Mouse (Mus musculus): ENCODE data around the gene Osbpl6.

The Osbpl6 gene

GRCm38 (mm10) chr2:76498891-76499290, 92.6 kb downstream of the Osbpl6 start:
- DNase-seq (ENCODE audit: low read depth), result no peak

GRCm38 (mm10) chr2:76504122-76504839, 98.0 kb downstream of the Osbpl6 start:
- peak; percentile 65 for DNase-seq (ENCODE audit: low read depth)

DNA sequence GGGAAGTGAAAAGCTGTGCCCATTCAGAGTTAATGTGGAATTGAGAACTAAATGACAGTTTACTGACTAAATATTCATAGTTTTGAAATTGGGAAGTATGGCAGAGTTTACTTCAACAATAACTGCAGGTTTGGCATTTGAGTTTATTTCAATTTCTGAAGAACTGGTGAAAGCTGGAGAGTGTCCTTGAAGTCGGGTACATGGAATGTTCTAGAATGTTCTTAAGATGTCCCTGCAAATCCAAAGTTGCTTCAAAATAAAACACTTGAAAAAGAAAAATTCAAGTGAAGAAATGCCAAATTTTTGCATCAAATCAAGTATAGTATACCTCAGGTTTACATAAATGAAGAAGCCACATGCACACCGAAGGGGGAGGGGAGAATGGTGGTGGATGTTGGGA, 98.7 kb downstream of the Osbpl6 start:
- DNase-seq (ENCODE audit: low read depth), result no peak

DNA sequence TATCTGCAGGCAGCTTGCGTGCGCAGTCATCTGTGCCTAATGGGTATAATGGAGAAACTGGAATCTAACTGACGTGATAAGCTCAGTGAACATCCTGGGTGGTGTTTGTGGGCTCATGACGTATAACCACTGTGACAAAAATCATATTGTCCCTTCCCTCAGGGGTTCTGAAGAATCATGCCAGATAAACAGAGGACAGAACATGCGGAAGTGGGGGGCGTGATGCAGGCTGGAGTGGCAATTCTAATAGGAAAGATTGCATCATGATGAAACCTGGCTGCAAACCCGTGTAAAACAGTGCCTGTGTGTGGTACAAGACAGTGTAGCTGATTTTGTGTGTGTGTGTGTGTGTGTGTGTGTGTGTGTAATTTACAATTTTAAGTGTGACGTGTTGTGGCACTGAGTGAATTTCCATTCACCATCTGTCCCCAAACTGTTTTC, 105.0 kb downstream of the Osbpl6 start:
- no peak for DNase-seq (ENCODE audit: low read depth)

- DNase-seq (ENCODE audit: low read depth), result no peak
Observed at GRCm38 (mm10) chr2:76512133-76512532, 105.8 kb downstream of the Osbpl6 start.

GRCm38 (mm10) chr2:76512888-76513287, 106.6 kb downstream of the Osbpl6 start:
- no peak for DNase-seq (ENCODE audit: low read depth)

- DNase-seq (ENCODE audit: low read depth), result no peak
Observed at GRCm38 (mm10) chr2:76513296-76513695, 107.0 kb downstream of the Osbpl6 start.

- no peak for DNase-seq (ENCODE audit: low read depth)
Observed at GRCm38 (mm10) chr2:76517471-76517870, 111.2 kb downstream of the Osbpl6 start.

DNA sequence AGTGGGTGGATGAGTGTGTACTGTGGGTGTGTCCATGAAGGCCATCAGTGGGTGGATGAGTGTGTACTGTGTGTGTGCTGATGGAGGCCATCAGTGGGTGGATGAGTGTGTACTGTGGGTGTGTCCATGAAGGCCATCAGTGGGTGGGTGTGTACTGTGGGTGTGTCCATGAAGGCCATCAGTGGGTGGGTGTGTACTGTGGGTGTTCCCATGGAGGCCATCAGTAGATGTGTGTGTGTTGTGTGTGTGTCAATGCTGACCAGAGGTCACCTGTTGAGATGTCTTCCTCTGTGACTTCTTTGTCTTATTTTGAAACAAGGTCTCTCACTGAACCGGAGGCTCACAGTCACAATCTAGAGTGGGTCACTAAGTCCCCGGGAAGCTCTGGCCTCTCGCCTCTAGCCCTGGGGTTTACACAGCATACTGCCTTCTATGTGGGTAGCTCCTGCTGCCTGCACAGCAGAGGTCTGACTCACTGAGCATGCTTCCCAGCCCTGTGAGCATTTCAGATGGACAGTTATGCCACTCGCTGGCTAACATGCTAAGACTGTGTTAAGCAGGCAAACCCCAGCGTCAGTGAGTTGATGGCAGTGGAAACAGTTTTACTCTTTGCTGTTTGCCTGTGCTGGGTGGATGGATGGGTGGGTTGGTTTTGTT, 112.2 kb downstream of the Osbpl6 start:
- DNase-seq (ENCODE audit: low read depth), result peak; percentile 28

DNA sequence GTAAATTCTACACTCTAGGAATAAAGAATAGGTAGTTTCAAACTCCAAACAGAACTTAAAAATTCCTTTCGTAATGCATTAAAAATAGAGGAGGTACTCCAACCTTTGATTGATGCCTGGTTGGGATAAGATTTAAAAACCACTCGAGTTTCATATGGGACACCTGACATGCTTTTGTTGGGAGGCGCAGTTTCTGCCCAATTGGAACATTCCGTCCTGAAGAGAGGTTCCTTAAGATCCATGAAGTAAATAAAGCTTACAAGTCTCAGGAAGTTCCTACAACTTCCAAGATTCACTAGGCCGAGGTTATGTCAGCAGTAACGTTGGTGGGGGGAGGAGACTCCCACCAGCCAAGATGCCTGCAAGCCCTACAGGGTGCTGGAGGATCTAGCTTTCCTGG, 115.3 kb downstream of the Osbpl6 start:
- DNase-seq (ENCODE audit: low read depth), result no peak

DNA sequence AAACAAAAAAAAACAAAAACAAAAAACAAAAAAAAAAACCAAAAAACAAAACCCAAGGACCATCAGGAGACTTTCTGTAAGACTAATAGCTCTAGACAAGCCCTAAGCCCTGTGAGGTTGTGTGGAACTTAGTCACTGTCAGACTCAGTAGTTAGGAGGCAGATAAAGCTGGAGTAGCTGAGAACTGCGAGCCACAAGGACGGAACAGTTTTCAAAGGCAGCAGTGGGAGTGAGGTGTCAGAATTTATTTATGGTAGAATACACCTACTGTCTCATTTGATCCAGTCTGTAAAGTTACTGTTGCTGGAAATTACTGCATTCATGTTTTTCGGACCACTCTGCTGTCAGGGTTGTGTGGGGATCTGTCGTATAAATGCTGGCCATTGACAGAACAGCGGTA, 118.1 kb downstream of the Osbpl6 start:
- DNase-seq (ENCODE audit: low read depth), result no peak

- DNase-seq (ENCODE audit: low read depth), result no peak
Observed at GRCm38 (mm10) chr2:76525645-76526044, 119.3 kb downstream of the Osbpl6 start.

DNA sequence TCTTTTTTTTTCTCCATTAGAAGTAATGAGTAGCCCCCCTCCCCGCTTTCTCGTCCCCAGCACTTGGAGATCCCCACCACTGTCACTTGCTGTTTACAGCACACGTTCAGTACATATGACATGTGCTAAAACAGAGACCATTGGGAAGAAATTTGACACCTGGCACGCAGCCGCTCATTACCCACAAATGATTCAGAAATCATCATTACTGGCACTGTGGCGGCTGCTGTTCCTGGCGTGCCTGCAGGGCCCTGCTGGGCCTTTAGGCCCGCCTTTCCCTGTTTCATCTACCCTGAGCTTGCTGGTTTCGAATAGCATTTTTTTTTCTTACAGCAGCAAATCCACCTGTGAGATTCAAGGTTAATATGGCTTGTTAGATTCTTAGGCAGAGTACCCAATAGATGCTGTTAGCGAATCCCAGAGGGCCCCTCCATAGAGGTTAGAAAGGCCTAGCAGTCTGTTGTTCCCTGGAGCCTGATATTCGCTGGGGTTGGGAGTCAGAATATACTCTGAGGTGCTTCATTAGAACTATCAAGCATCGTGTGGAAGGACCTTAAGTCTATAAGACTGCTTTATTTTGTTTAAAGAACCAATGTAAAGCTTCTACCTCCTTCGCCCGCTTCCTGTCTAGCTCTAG, 126.3 kb downstream of the Osbpl6 start:
- DNase-seq (ENCODE audit: low read depth), result peak; percentile 51

GRCm38 (mm10) chr2:76534932-76535331, 128.6 kb downstream of the Osbpl6 start:
- no peak for DNase-seq (ENCODE audit: low read depth)

GRCm38 (mm10) chr2:76541900-76542299, 135.6 kb downstream of the Osbpl6 start:
- DNase-seq (ENCODE audit: low read depth), result no peak

DNA sequence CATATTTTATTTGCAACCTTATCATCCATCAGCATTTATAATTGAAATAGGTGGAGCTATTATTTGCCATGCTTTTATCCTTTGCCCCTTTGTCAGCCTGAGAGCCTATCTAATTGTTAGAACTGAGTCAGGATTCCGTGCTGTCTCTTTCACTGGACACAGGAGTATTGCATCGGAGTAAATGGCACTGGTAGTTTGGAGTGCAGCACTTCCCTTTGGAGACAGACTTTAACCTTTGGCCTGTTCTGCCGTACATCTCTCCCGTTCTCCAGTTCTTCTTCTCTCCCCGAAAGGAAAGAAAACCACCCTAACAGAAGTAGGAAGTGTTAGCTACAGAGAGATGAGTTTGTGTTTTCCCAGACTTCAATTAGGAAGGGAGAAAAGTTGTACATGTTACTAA, 136.6 kb downstream of the Osbpl6 start:
- no peak for DNase-seq (ENCODE audit: low read depth)

DNA sequence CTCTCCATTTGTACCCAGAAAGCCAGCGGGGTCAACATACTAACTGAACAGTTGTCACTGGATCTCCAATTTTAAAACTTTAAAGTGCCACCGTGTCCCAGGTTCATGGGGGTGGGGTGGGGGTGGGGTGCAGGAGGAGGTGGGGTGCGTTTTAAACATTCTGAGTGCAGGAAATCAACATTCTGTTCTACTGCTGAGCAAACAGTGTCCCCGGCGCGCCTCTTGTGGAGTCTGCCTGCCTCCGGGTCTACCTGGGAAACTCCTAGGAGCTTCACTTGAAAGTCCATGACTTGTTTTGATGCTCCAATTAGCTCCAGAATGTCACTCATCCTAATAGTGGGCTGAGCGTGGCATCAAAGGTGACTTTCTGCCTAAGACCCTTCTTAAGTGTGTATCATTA, 139.2 kb downstream of the Osbpl6 start:
- no peak for DNase-seq (ENCODE audit: low read depth)

- no peak for DNase-seq (ENCODE audit: low read depth)
Observed at GRCm38 (mm10) chr2:76548171-76548570, 141.9 kb downstream of the Osbpl6 start.

DNA sequence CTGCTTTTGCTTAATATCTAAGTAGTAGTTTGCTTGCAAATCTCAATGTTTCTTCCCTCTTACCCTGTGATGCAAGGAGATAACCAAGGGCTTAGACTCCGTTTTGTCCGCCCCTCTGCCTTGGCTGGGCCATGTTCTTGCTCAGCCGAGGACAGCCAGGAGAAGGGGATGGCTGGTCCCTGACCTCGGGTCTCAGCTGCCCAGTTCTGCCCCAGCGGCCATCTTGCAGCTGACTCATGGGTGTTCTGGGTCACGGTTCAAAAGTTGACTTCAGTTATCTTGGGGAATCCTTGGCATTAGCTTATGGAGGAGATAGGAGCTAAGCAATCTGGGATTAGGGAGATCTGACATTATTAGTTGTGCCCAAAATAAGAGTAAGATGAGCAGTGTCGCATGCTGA, 142.5 kb downstream of the Osbpl6 start:
- DNase-seq (ENCODE audit: low read depth), result no peak

GRCm38 (mm10) chr2:76549316-76549715, 143.0 kb downstream of the Osbpl6 start:
- DNase-seq (ENCODE audit: low read depth), result no peak

DNA sequence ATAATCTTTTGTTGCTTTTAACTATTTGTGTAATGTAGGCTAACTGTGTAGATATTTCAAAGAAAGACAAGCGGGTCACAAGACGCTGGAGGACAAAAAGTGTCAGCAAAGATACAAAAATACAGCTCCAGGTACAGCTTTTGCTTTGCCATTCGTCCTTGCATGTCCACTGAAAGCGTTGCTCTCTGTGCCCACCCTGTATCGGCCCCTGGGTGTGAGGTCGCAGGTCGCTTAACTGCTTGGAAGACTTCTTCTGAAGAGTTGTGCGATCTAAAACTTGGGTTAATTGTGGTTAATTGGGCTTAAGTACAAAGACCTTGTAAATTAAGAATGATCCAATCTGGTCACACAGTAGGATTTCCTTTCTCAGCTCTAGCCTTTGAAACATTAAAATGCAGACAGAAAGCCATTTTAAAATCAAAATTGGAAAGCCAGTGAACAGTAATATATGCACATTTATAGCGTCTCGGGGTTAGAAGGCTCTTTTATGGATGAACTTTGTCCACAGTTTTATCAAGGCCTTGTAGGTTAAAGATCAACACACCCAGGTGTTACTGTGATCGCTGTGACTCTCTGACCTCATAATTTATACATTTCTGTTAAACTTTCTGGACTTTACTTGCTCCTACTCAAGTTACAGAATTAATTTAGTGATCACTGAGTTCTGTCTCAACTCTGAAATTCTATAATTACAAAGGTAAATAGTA, 149.7 kb downstream of the Osbpl6 start:
- DNase-seq (ENCODE audit: low read depth), result no peak

DNA sequence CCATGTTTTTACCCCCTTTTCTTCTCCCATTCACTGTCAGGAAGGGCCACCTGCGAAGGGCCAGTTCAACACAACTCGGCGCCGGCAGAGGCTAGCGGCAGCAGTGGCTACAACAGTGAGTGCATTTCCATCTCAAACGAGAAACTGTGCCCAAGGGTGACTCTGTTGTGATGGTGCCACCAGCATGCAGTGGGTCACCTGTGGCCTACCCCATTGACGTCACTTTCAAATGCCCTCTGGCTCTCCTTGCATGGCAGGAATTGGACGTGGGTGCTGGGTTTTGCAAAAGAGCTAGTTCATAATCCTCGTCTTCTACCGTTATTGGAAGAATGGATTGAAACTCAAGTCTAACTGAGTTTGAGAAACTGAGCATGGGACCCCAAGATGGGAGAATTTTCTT, 153.8 kb downstream of the Osbpl6 start:
- no peak for DNase-seq (ENCODE audit: low read depth)

GRCm38 (mm10) chr2:76563862-76564261, 157.6 kb downstream of the Osbpl6 start:
- DNase-seq (ENCODE audit: low read depth), result no peak
